Mouse (Mus musculus) heart, embryonic 12.5 days (tissue): ENCODE measurements around the gene Trappc6a. TPM values are rescaled to one million over a fixed set of nuclear protein-coding genes. Genes with fewer than 3 reads are reported as not detected.
A peak's percentile ranks its signal among the peaks of the same experiment; 100 is the strongest.

Source experiments
- ATAC-seq: fragments of 200-750 bp; cut with Nextera tagmentation; 2 replicates; pipeline ENCODE4 v1.8.0; 2017; ENCODE audit warnings: moderate TSS enrichment, moderate library complexity; ENCODE audit not compliant: insufficient number of reproducible peaks, low FRiP score
- H3K27ac ChIP-seq: fragments of 300-500 bp; sonication (generic); 2 replicates; pipeline ENCODE4 v1.5.1; 2016; ENCODE audit warnings: mild to moderate bottlenecking, moderate library complexity; ENCODE audit not compliant: poor library complexity, severe bottlenecking
- H3K27me3 ChIP-seq: fragments of 300-500 bp; sonication (generic); replicated peaks from 2 replicates; pipeline ENCODE4 v1.6.1; 2016; ENCODE audit warnings: mild to moderate bottlenecking, moderate library complexity
- H3K36me3 ChIP-seq: fragments of 300-500 bp; sonication (generic); 2 replicates; pipeline ENCODE4 v1.6.1; 2016; ENCODE audit warnings: mild to moderate bottlenecking, moderate library complexity
- H3K4me1 ChIP-seq: fragments of 300-500 bp; sonication (generic); replicated peaks from 2 replicates; pipeline ENCODE4 v1.6.1; 2016; ENCODE audit warnings: mild to moderate bottlenecking
- H3K4me2 ChIP-seq: fragments of 300-500 bp; sonication (generic); 2 replicates; pipeline ENCODE4 v1.6.1; 2016; ENCODE audit warnings: mild to moderate bottlenecking, moderate library complexity
- H3K4me3 ChIP-seq: fragments of 300-500 bp; sonication (generic); 2 replicates; pipeline ENCODE4 v1.5.1; 2016; ENCODE audit warnings: mild to moderate bottlenecking
- H3K9ac ChIP-seq: fragments of 300-500 bp; sonication (generic); 2 replicates; pipeline ENCODE4 v1.6.1; 2016; ENCODE audit warnings: mild to moderate bottlenecking, moderate library complexity
- H3K9me3 ChIP-seq: fragments of 300-500 bp; sonication (generic); replicated peaks from 2 replicates; pipeline ENCODE4 v1.6.1; 2016; ENCODE audit warnings: mild to moderate bottlenecking, moderate library complexity
- WGBS: fragments of 180-500 bp; shearing (Covaris S2); methylation state at CpG from one replicate; pipeline ENCODE4 v1.1.7; 2016; 5-methylcytosine and 5-hydroxymethylcytosine counted together
- polyA plus RNA-seq: library from polyadenylated mRNA; unstranded; fragments of >200 nt; fragmentation: Nextera tagmentation; extraction: Ambion mirVana; gene quantifications from 2 replicates; pipeline ENCODE4 v1.2.1, GENCODE M21; 2016

Gene Trappc6a
- polyA plus RNA-seq, 1 experiment from 2014 or later = 74.0 TPM

DNA sequence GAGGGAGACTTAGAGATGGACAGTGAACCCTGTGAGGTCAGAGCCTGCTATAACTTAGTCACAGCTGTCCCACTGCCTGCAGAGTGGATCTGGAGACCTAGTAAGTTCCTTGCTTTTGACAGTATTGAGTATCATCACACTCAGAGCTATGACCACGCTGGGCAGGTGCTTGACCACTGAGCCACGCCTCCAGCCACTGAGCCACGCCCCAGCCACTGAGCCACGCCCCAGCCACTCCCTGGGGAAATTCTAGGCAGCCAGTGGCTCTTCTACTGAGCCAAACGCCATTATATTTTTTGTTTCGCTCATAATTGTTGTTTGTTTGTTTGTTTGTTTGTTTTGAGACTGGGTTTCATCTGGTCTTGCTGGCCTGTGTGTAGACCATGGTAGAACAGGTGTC lies 40.6 kb upstream of the Trappc6a start:
- no peak for ATAC-seq
- 30% methylated on average over 6 of the region's 6 CpGs for WGBS
- H3K27ac ChIP-seq = no peak overlapping the region
- no peak overlapping the region for H3K9ac ChIP-seq
- H3K36me3 ChIP-seq = no peaks in the 10 kb centered on the region
- H3K4me3 ChIP-seq = no peak overlapping the region
- no peak overlapping the region for H3K4me2 ChIP-seq
- peaks cover 39% of the 10 kb centered on the region for H3K4me1 ChIP-seq
- no peaks in the 10 kb centered on the region; the same call in 1 of the 2 replicates for H3K9me3 ChIP-seq
- peaks cover 56% of the 10 kb centered on the region for H3K27me3 ChIP-seq

DNA sequence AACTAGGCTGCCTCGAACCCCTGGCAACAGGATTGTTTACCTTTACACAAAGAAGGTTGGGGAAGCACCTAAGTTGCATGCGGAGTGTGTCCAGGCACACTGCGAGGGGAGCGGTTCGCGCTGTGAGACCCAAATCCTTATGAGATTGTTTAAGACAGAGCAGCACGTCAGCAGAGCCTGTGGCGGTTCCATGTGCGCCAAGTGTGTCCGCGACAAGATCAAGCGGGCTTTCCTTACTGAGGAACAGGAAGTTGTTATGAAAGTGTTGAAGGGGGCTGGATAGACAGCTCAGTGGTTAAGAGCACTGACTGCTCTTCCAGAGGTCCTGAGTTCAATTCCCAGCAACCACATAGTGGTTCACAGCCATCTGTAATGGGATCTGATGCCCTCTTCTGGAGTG lies 39.9 kb upstream of the Trappc6a start:
- Histone ChIP-seq H3K4me1 (peaks cover 39% of the 10 kb centered on the region), H3K4me2 (no peak overlapping the region), H3K4me3 (no peak overlapping the region), H3K36me3 (no peaks in the 10 kb centered on the region), H3K9me3 (no peaks in the 10 kb centered on the region; the same call in 1 of the 2 replicates), H3K9ac (no peak overlapping the region), H3K27ac (no peak overlapping the region), H3K27me3 (peaks cover 62% of the 10 kb centered on the region)
- no peak for ATAC-seq
- WGBS = 69% methylated on average over 12 of the region's 12 CpGs

DNA sequence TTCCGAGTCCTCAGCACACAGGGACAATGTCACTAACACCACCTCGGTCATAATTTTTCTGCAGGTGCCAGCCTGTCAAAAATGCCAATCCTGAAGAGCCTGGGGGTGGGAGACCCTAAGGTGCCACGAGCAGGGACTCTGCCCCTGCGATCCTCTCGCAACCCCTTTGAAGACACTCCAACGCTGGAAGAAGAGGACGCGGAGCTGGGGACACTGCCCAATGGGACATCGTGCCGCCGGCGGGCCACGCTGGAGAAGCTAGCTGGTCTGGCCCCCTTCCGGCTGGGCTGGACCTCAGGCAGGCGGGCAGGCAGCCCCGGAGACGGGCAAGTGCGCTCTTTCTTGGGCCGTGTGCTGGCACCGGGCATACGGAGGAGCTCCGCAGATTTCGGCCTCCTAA lies 38.8 kb upstream of the Trappc6a start:
- no peak for ATAC-seq
- Histone ChIP-seq H3K4me1 (peaks cover 40% of the 10 kb centered on the region), H3K9me3 (no peaks in the 10 kb centered on the region; the same call in 1 of the 2 replicates), H3K9ac (no peak overlapping the region), H3K36me3 (no peaks in the 10 kb centered on the region), H3K4me3 (no peak overlapping the region), H3K27me3 (peaks cover 73% of the 10 kb centered on the region), H3K27ac (no peak overlapping the region), H3K4me2 (no peak overlapping the region)
- WGBS = 29% methylated on average over 23 of the region's 23 CpGs

DNA sequence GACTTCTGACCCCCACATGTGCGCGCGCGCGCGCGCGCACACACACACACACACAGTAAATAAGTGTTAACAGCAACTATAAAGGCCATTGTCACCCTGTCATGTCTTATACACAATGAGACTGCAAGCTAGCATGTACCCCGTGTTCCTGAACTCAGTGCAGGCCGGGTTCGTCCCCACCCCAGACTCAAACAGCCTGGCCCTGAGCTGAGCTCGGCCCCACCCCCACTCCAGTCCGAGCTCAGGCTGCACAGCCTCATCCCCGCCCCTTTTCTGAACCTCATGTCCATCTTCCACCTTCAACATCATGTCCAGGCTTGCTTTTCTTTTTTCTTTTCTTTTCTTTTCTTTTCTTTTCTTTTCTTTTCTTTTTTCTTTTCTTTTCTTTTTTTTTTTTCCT lies 37.9 kb upstream of the Trappc6a start:
- Histone ChIP-seq H3K4me2 (no peak overlapping the region), H3K4me1 (peaks cover 32% of the 10 kb centered on the region), H3K9me3 (no peaks in the 10 kb centered on the region; the same call in 1 of the 2 replicates), H3K27ac (no peak overlapping the region), H3K27me3 (peaks cover 77% of the 10 kb centered on the region), H3K9ac (no peak overlapping the region), H3K36me3 (no peaks in the 10 kb centered on the region), H3K4me3 (no peak overlapping the region)
- no peak for ATAC-seq
- 18% methylated on average over 14 of the region's 14 CpGs for WGBS

DNA sequence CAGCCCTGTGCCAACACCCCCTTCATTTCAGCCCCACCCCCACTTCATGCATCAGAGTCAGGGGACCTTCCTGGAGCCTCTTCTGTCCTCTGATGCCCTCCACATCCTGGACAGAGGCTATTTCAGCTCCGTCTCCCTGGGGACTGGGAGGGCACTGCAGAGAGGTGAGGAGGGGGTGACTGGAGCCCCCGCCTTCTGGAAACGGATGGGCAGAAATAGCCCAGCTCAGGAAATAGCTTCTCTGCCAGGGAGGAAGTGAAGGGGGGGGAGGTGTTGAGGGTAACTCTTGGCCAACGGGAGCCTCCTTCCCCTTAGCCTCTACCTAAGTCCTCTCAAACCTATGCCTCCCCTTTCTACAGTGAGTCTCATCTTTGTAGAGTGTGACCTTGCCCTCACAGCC lies 35.8 kb upstream of the Trappc6a start:
- Histone ChIP-seq H3K4me3 (no peak overlapping the region), H3K36me3 (no peaks in the 10 kb centered on the region), H3K9ac (no peak overlapping the region), H3K4me2 (no peak overlapping the region), H3K27ac (no peak overlapping the region), H3K4me1 (peaks cover 18% of the 10 kb centered on the region), H3K27me3 (peaks cover 76% of the 10 kb centered on the region), H3K9me3 (no peaks in the 10 kb centered on the region; the same call in 1 of the 2 replicates)
- ATAC-seq = 0 out of 2 replicates have a peak, but pooled peaks have one; percentile 7
- WGBS = 24% methylated on average over 4 of the region's 4 CpGs

DNA sequence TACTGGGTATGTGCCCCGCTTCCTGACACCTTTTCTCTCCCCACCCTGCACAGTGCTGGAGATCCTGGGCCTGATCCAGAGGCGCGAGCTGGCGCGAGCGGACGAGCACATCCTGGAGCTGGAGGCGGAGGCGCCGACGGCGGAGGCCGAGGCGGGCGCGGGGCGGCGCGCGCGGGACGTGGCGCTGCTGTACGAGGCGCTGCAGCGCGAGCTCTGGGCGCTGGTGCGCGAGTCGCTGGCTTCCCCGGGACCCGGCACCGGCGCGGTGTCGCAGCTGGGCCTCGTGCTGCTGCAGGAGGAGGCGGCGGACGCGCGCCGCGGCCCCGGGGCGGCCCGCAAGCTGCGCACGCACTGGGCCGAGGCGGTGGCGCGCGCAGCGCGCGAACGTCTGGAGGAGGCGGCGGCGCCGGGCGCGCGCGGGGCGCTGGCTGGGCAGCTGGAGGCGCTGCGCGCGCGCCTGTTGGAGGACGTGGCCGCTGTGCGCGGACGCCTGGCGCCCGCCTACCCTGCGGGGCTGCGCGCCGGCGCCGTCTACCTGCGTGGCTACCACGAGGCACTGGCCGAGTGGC lies 34.2 kb upstream of the Trappc6a start:
- H3K9me3 ChIP-seq = no peaks in the 10 kb centered on the region; the same call in 1 of the 2 replicates
- peak overlapping the region; percentile 74 for H3K9ac ChIP-seq
- no peak overlapping the region for H3K27ac ChIP-seq
- peak; percentile 69 for ATAC-seq
- H3K4me2 ChIP-seq = peak overlapping the region; percentile 85
- peaks cover 25% of the 10 kb centered on the region for H3K4me1 ChIP-seq
- no peaks in the 10 kb centered on the region for H3K36me3 ChIP-seq
- H3K4me3 ChIP-seq = peak overlapping the region; percentile 64
- WGBS = 4% methylated on average over 71 of the region's 89 CpGs
- peaks cover 78% of the 10 kb centered on the region for H3K27me3 ChIP-seq

DNA sequence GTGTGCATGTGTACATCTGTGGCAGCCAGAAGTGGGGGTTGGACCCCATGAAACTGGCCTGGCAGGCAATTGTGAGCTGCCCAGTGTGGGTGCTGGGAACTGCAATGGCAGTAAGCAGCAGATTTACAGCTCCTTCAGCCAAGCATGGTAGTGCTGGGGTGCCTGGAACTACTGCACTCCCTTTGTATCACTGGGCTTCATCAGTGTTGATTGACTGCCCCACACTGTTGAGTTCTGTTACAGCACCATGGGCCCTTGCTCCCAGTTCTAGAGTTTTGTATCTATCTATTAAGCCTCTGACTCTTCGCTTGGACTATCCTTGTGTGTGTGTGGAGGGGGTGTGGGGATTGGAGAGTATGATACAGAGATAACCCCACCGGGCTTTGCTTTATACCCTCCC lies 31.1 kb upstream of the Trappc6a start:
- Histone ChIP-seq H3K9ac (no peak overlapping the region), H3K27me3 (peaks cover 50% of the 10 kb centered on the region), H3K4me1 (peaks cover 22% of the 10 kb centered on the region), H3K4me2 (no peak overlapping the region), H3K4me3 (no peak overlapping the region), H3K36me3 (peaks cover 4% of the 10 kb centered on the region; the same call in 1 of the 2 replicates), H3K27ac (no peak overlapping the region), H3K9me3 (no peaks in the 10 kb centered on the region)
- no peak for ATAC-seq
- 49% methylated on average over 2 of the region's 2 CpGs for WGBS

DNA sequence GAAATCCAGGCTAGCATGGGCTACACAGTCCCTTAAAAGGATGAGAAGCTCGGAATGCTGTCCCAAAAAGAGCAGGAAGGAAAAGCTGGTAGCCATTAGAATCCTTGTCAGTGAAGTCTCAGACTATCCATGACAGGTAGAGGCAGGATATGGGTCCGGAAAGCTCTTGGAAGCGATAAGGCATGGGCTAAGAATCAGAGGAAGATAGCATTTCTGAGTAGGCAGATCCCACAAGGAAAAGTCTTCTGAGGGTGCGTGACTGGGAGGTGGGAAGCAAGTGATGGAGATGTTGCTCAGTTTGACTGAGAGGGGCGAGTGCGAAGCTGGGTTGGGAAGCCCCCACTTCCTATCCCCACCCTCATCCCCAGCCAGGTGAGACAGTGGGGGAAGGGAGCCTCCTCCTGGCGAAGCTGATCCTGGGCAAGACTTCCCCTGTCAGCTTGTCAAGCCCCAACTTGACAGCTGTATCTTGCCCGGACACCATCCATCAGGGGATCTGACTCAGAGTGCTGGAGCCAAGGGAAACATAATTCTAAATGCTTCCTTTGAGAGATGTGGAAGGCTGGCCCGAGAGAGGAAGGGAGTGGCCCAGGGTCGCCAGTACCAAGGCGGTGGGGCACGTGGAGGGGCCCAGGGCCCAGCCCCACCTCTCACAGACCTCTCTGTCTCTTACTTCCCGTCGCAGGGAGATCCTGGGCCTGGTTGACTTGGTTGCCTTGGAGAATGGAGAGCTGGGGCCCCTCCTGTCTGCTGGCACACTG lies 30.4 kb upstream of the Trappc6a start:
- H3K4me1 ChIP-seq = peaks cover 15% of the 10 kb centered on the region
- H3K27ac ChIP-seq = no peak overlapping the region
- H3K36me3 ChIP-seq = peaks cover 4% of the 10 kb centered on the region; the same call in 1 of the 2 replicates
- 0 out of 2 replicates have a peak, but pooled peaks have one; percentile 22 for ATAC-seq
- peaks cover 43% of the 10 kb centered on the region for H3K27me3 ChIP-seq
- no peak overlapping the region for H3K4me2 ChIP-seq
- H3K9ac ChIP-seq = peak overlapping the region; percentile 34; the same call in 1 of the 2 replicates
- H3K4me3 ChIP-seq = no peak overlapping the region
- no peaks in the 10 kb centered on the region for H3K9me3 ChIP-seq
- WGBS = 18% methylated on average over 14 of the region's 14 CpGs

DNA sequence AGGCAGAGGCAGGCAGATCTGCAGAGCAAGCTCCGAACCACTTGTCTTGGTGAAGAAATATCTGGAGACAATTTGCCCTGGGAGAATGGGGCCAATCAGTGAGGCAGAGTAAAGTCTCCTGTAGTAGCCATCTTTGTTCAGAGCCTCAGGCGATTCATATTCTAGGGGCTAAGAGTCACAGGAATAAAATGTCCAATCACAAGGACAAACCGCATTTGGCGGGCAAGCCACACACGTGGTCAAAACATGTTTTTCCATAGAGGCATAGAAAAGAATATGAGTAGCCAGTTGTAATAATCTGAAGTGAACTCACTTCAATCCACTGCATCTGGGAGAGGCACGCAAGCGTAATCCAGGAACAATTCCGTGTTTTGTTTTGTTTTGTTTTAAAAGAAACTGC lies 24.9 kb upstream of the Trappc6a start:
- Histone ChIP-seq H3K27ac (no peak overlapping the region), H3K36me3 (peaks cover 4% of the 10 kb centered on the region; the same call in 1 of the 2 replicates)

DNA sequence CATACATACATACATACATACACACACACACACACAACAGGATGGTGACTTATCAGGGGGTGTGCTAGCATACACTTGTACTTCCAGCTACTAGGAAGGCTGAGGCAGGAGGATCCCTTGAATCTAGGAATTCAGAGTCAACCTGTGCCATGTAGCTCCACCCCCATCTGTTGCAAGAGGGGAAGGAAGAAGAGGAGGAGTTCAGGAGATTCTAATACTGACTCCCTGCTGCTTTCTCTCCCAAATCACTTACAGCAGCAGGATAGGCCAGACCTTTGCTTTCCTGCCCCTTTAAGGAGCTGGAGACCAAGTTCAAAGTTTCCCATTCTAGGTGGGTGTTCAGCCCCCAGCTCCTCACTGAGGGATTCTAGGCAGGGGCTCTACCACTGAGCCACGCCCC lies 22.7 kb upstream of the Trappc6a start:
- WGBS = 88% methylated on average over 1 of the region's 1 CpGs

More for the DNA sequence above, 24.9 kb upstream of the Trappc6a start:
- Histone ChIP-seq H3K27me3 (peaks cover 16% of the 10 kb centered on the region), H3K4me3 (no peak overlapping the region), H3K4me1 (peaks cover under 1% of the 10 kb centered on the region; the same call in 1 of the 2 replicates), H3K4me2 (no peak overlapping the region), H3K9ac (no peak overlapping the region), H3K9me3 (no peaks in the 10 kb centered on the region)
- no peak for ATAC-seq
- WGBS = 83% methylated on average over 8 of the region's 8 CpGs

DNA sequence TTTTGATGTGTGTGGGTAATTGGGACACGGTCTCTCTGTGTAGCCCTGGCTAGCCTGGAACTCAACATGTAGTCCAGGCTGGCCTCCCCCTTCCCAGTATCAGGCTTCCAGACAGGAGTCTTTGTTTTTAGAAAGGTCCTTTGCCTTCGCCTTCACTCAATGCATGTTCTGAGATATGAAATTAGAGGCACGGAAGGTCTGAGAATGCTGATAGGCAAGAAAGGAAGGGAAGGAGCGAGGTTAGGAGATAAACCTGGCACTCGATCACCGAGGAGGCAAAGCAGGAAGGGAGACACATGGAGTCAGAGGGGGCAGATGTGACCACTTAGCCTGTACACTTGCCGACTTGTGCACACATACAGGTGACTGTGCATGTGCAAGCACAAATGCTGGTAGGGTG lies 21.6 kb upstream of the Trappc6a start:
- Histone ChIP-seq H3K27me3 (peaks cover 47% of the 10 kb centered on the region), H3K9ac (no peak overlapping the region), H3K9me3 (no peaks in the 10 kb centered on the region), H3K4me3 (no peak overlapping the region), H3K36me3 (peaks cover 4% of the 10 kb centered on the region; the same call in 1 of the 2 replicates), H3K27ac (no peak overlapping the region), H3K4me1 (peaks cover 7% of the 10 kb centered on the region), H3K4me2 (no peak overlapping the region)
- WGBS = 59% methylated on average over 7 of the region's 7 CpGs
- ATAC-seq = no peak

More for the DNA sequence above, 22.7 kb upstream of the Trappc6a start:
- peaks cover 4% of the 10 kb centered on the region; the same call in 1 of the 2 replicates for H3K36me3 ChIP-seq
- H3K9ac ChIP-seq = no peak overlapping the region
- H3K4me2 ChIP-seq = no peak overlapping the region
- ATAC-seq = no peak
- no peaks in the 10 kb centered on the region for H3K9me3 ChIP-seq
- no peak overlapping the region for H3K4me3 ChIP-seq
- peaks cover 37% of the 10 kb centered on the region for H3K27me3 ChIP-seq
- H3K27ac ChIP-seq = no peak overlapping the region
- H3K4me1 ChIP-seq = peaks cover 5% of the 10 kb centered on the region
